Mouse (Mus musculus) Patski (cell line): Measurements from ENCODE around the gene Rps27. TPM values are rescaled to one million over a fixed set of nuclear protein-coding genes. Genes with fewer than 3 reads are reported as not detected.
A peak's percentile ranks its signal among the peaks of the same experiment; 100 is the strongest.
"Not testable (repeated sequence)": the region's sequence is repeated elsewhere in the genome, so short reads cannot be mapped to it uniquely, and the experiment has no call there.

ENCODE experiments used
- ATAC-seq: fragments of 100-300 bp; one replicate; pipeline ENCODE4 v1.8.0; 2021
- CTCF ChIA-PET: fragments of 350-600 bp; sonication (Branson Sonifier 250); formaldehyde crosslinking; loops from one replicate; lab custom pipeline; 2022; ENCODE audit warnings: inconsistent platforms; lab: Charles Lee
- POLR2A ChIA-PET: fragments of 350-600 bp; sonication (Branson Sonifier 250); formaldehyde crosslinking; loops from one replicate; lab custom pipeline; 2022; ENCODE audit warnings: antibody characterized with exemption, inconsistent platforms; lab: Charles Lee
- DNase-seq: peaks from one replicate; pipeline ENCODE4 v3.0.0-alpha.2; 2011; ENCODE audit warnings: low read depth, low spot score
- H3K27me3 ChIP-seq: fragments of 371-371 bp; one replicate; pipeline ENCODE4 v1.5.1; 2021
- CTCF ChIP-seq: fragments of 100-300 bp; IDR thresholded peaks from one replicate; pipeline ENCODE4 v1.5.1; 2021
- in situ Hi-C: fragments of 300-500 bp; cut with MboI; formaldehyde crosslinking; loops from 3 replicates; pipeline ENCODE4 v1.11.1; 2018; ENCODE audit warnings: low pct_unique_long_range_greater_than_20kb, mixed read lengths
- polyA plus RNA-seq: library from polyadenylated mRNA; unstranded; gene quantifications from one replicate; pipeline ENCODE4 v1.2.3, GENCODE M21; 2021

The Rps27 gene
- 2,084 TPM for polyA plus RNA-seq

DNA sequence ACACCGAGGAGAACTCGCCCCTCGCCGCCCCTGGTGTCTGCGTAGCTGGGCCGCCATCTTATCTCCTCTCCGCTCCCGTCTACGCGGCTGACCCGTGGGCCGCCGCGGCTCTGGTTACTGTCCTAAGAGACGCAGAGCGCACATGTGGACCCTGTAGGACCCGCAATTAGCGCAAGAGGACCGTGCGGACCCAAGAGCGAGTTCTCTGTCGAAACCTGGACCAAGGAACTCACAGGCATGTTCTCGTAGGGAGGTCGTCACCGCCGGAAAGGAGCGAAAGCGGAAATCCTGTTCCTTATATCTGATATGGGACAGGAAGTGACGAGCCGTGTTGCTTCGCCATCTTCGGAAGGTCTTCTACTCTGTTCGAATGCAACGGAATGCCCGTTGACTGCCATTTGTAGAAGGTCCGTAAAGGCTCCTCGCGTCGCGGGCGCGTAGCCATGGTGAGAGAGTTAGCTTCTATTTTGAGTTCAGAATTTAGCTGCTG is at the start of gene Rps27, which contains the start of gene Rab13:
Gene Rps27 (minus strand): TSS at position 275 of the 490 bp plus-strand sequence.
Gene Rab13 (plus strand): TSS at position 319 of the 490 bp plus-strand sequence.
- no peaks in the 10 kb centered on the region for H3K27me3 ChIP-seq
- ATAC-seq (peak; percentile 85), DNase-seq (peak; percentile 96)
- no peak for TF ChIP-seq CTCF
- POLR2A ChIA-PET: interaction anchor here (0.6 to 1.7 kb wide), 7 partner anchors 9 to 158 kb away, joined by 3 to 9 read pairs (median 4); partner anchors contain the start of gene Slc39a1
- CTCF ChIA-PET: interaction anchor here (0.6 to 1.7 kb wide), 3 partner anchors 19 to 160 kb away, joined by 3 to 4 read pairs (median 3); no protein-coding TSS in a partner anchor
- in situ Hi-C loops: no loop called here

DNA sequence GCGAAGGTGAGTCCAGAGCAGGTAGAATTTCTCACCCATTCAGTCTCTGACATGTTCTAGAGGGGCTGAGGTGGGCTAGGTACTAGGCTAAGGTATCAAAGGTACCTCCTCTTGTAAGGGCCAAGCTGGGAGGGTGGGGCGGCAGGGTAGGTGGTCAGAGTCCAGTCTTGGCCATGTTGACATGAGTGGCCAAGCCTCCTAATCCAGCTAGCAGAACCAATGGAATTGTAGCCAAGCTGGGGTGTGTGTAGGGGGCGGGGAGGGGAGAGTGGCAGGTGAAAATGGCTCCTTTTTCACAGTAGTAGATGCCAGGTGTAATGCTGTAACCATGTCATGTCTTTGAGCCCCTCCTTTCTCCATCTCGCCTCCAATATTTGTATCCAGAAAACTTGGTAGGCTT is 45.1 kb upstream of the Rps27 start:
- in situ Hi-C loops: loop anchor here (5.0 kb wide), 1 partner anchor 36 kb away; no protein-coding TSS in a partner anchor
- no peak for TF ChIP-seq CTCF
- POLR2A ChIA-PET: no interaction called here
- no peak for DNase-seq
- CTCF ChIA-PET: no interaction called here
- no peak for ATAC-seq
- no peaks in the 10 kb centered on the region for H3K27me3 ChIP-seq

- in situ Hi-C loops: loop anchor here (5.0 kb wide), 1 partner anchor 35 kb away; no protein-coding TSS in a partner anchor
- TF ChIP-seq CTCF: no peak
- ATAC-seq (no peak), DNase-seq (no peak)
- H3K27me3 ChIP-seq: no peaks in the 10 kb centered on the region
- CTCF ChIA-PET: interaction anchor here (0.9 to 1.1 kb wide), 3 partner anchors 9 to 36 kb away, joined by 3 to 4 read pairs (median 3); partner anchors contain the start of gene Slc39a1
- POLR2A ChIA-PET: interaction anchor here (1.6 kb wide), 1 partner anchor 9 kb away, joined by 4 read pairs; the partner anchor contains the start of gene Slc39a1
Measured at GRCm38 (mm10) chr3:90256731-90257530, 43.5 kb upstream of the Rps27 start.

DNA sequence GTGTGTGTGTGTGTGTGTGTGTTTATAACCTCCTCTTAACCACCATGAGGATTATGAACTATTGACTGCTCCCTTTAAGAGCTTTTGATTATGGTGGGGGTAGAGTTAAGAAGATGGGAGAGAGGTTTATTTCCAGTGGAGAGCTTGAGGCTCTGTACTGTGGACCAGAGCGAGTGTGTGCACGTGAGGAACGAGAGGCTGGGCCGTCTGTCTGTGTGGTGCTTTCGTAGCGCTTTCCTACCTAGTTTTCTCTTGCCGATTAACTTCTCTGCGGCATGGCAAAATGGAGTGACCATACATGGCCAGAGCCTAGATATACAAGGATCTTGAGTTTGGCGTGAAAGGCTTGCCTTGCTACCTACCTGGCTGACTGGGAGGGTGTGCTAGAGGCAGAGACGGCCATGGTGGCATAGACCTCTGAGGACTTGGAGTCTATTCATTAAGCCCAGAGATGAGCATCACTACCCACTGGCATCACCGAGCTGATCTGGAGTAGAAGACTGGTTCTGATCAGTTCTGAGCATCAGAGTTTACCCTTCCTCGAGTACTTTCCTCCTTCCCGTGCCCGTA is 42.4 kb upstream of the Rps27 start:
- DNase-seq: no peak
- no peak for ATAC-seq
- in situ Hi-C loops: loop anchor here (5.0 kb wide), 1 partner anchor 34 kb away; no protein-coding TSS in a partner anchor
- H3K27me3 ChIP-seq: no peaks in the 10 kb centered on the region
- no peak for TF ChIP-seq CTCF
- ChIA-PET CTCF (interaction anchor here (1.1 to 1.7 kb wide), 3 partner anchors 10 to 68 kb away, joined by 3 to 6 read pairs (median 4); no protein-coding TSS in a partner anchor), POLR2A (interaction anchor here (0.7 to 1.4 kb wide), 2 partner anchors 10 to 39 kb away, joined by 4 to 5 read pairs; no protein-coding TSS in a partner anchor)

DNA sequence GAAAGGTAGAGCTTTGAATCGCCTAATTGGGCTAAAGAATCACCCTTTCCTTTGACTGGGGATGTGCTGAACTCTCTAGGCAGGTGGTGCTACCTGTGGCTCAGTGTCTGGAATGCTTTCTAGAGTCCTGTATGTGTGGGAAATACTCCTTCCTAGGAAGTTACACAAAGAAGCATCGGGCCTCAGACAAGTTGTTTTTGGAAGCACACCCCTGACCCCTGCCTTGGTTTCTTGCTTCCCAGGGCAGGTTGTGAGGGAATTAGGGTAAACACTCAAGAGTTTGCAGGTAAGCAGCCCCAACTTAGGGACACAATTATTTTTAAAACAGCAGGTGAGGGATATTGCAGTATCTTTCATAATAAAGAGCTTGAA is 41.7 kb upstream of the Rps27 start:
- DNase-seq (no peak), ATAC-seq (no peak)
- in situ Hi-C loops: loop anchor here (5.0 kb wide), 1 partner anchor 33 kb away; no protein-coding TSS in a partner anchor
- ChIA-PET POLR2A (interaction anchor here (0.7 to 1.4 kb wide), 2 partner anchors 11 to 38 kb away, joined by 4 to 5 read pairs; no protein-coding TSS in a partner anchor), CTCF (interaction anchor here (1.1 to 1.7 kb wide), 3 partner anchors 11 to 69 kb away, joined by 3 to 6 read pairs (median 4); no protein-coding TSS in a partner anchor)
- H3K27me3 ChIP-seq: no peaks in the 10 kb centered on the region
- no peak for TF ChIP-seq CTCF

GRCm38 (mm10) chr3:90254419-90255193 is 41.2 kb upstream of the Rps27 start:
- DNase-seq (no peak), ATAC-seq (peak; percentile 58)
- ChIA-PET POLR2A (interaction anchor here (0.9 to 1.4 kb wide), 2 partner anchors 10 to 11 kb away, joined by 4 to 5 read pairs; no protein-coding TSS in a partner anchor), CTCF (interaction anchor here (1.1 to 1.7 kb wide), 3 partner anchors 11 to 69 kb away, joined by 3 to 6 read pairs (median 4); no protein-coding TSS in a partner anchor)
- in situ Hi-C loops: loop anchor here (5.0 kb wide), 1 partner anchor 32 kb away; no protein-coding TSS in a partner anchor
- no peak for TF ChIP-seq CTCF
- H3K27me3 ChIP-seq: no peaks in the 10 kb centered on the region

GRCm38 (mm10) chr3:90253653-90254418 is 40.4 kb upstream of the Rps27 start, which contains the start of gene Crtc2:
TSS of gene Crtc2 (plus strand) at chr3:90254163.
- ChIA-PET CTCF (no interaction called here), POLR2A (interaction anchor here (0.9 kb wide), 1 partner anchor 9 kb away, joined by 4 read pairs; no protein-coding TSS in a partner anchor)
- no peaks in the 10 kb centered on the region for H3K27me3 ChIP-seq
- no peak for TF ChIP-seq CTCF
- DNase-seq (peak; percentile 98), ATAC-seq (peak; percentile 97)
- in situ Hi-C loops: no loop called here

GRCm38 (mm10) chr3:90253174-90253573 is 39.7 kb upstream of the Rps27 start:
- POLR2A ChIA-PET: interaction anchor here (0.9 kb wide), 1 partner anchor 8 kb away, joined by 4 read pairs; no protein-coding TSS in a partner anchor
- H3K27me3 ChIP-seq, in situ Hi-C loops, CTCF ChIA-PET, DNase-seq, ATAC-seq: not testable (repeated sequence)

GRCm38 (mm10) chr3:90252659-90253058 is 39.2 kb upstream of the Rps27 start:
- ATAC-seq, H3K27me3 ChIP-seq, DNase-seq, CTCF ChIA-PET, POLR2A ChIA-PET, in situ Hi-C loops: not testable (repeated sequence)

DNA sequence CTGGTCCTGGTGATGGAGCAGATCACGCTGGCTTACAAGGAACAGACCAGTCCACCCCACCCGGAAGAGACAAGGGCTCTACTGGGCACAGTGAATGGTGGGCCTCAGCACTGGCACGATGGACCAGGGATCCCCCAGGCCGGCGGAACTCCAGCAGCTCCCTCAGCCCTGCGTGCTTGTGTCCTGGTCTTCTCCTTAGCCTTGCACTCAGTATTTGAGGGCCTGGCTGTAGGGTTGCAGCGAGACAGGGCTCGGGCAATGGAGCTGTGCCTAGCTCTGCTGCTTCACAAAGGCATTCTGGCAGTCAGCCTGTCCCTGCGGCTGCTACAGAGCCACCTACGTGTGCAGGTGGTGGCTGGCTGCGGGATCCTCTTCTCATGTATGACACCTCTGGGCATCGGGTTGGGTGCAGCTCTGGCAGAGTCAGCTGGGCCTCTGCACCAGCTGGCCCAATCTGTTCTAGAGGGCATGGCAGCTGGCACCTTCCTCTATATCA is 38.3 kb upstream of the Rps27 start:
- DNase-seq, H3K27me3 ChIP-seq, ATAC-seq, in situ Hi-C loops: not testable (repeated sequence)
- POLR2A ChIA-PET: interaction anchor here (1.7 kb wide), 1 partner anchor 14 kb away, joined by 7 read pairs; no protein-coding TSS in a partner anchor
- CTCF ChIA-PET: interaction anchor here (1.5 kb wide), 1 partner anchor 13 kb away, joined by 3 read pairs; no protein-coding TSS in a partner anchor
